In genomic region chr8:84664566-84665384, GRCm38 (mm10) we compare ENCODE assay signal across 8 mouse cellular contexts. TPM values are rescaled to one million over a fixed set of nuclear protein-coding genes. Genes with fewer than 3 reads are reported as not detected.
A peak's percentile ranks its signal among the peaks of the same experiment; 100 is the strongest.
DNase-seq lines count a peak whose midpoint lies in the region; ATAC-seq lines count a peak whose summit lies in the region.

No protein-coding gene starts in this region.

- H3K4me2 ChIP-seq in forebrain, embryonic 14.5 days (ENCODE audit: low read length), result peak overlapping the region; percentile 92
- peak overlapping the region; percentile 99 for H3K4me2 ChIP-seq in liver, embryonic 15.5 days
- peak overlapping the region; percentile 90 for H3K4me2 ChIP-seq in neural tube, embryonic 11.5 days (ENCODE audit: low read depth)
- peak overlapping the region; percentile 78 for H3K4me2 ChIP-seq in stomach, embryonic 15.5 days

- peak overlapping the region; percentile 69 for H3K4me3 ChIP-seq in forebrain, embryonic 14.5 days (ENCODE audit: low read depth, low read length)
- H3K4me3 ChIP-seq in liver, embryonic 15.5 days (replicated peaks), result peak overlapping the region; percentile 76
- peak overlapping the region; percentile 91 for H3K4me3 ChIP-seq in neural tube, embryonic 11.5 days (ENCODE audit: low read depth, low read length)
- H3K4me3 ChIP-seq in stomach, embryonic 15.5 days (replicated peaks), result peak overlapping the region; percentile 89

- H3K4me1 ChIP-seq in forebrain, embryonic 14.5 days (ENCODE audit: control insufficient read depth, insufficient read depth, low read length), result peaks cover 34% of the 10 kb centered on the region
- H3K4me1 ChIP-seq in liver, embryonic 15.5 days (replicated peaks), result peaks cover 76% of the 10 kb centered on the region
- H3K4me1 ChIP-seq in neural tube, embryonic 11.5 days (ENCODE audit: control insufficient read depth, insufficient read depth, low read length), result peaks cover 16% of the 10 kb centered on the region
- H3K4me1 ChIP-seq in stomach, embryonic 15.5 days, result peaks cover 13% of the 10 kb centered on the region

- no peaks in the 10 kb centered on the region for H3K9me3 ChIP-seq in forebrain, embryonic 14.5 days (replicated peaks; ENCODE audit: control insufficient read depth, low read length)
- no peaks in the 10 kb centered on the region for H3K9me3 ChIP-seq in liver, embryonic 15.5 days (replicated peaks)
- no peaks in the 10 kb centered on the region for H3K9me3 ChIP-seq in neural tube, embryonic 11.5 days (ENCODE audit: control insufficient read depth, low read length)
- H3K9me3 ChIP-seq in stomach, embryonic 15.5 days, result no peaks in the 10 kb centered on the region

- H3K27me3 ChIP-seq in forebrain, embryonic 14.5 days (replicated peaks; ENCODE audit: control insufficient read depth, insufficient read depth, low read length), result no peaks in the 10 kb centered on the region
- no peaks in the 10 kb centered on the region for H3K27me3 ChIP-seq in liver, embryonic 15.5 days
- no peaks in the 10 kb centered on the region for H3K27me3 ChIP-seq in neural tube, embryonic 11.5 days (ENCODE audit: control insufficient read depth, insufficient read depth, low read length)
- H3K27me3 ChIP-seq in stomach, embryonic 15.5 days (replicated peaks), result no peaks in the 10 kb centered on the region

- peak overlapping the region; percentile 90 for H3K27ac ChIP-seq in forebrain, embryonic 14.5 days (ENCODE audit: low read depth, low read length)
- peak overlapping the region; percentile 96 for H3K27ac ChIP-seq in liver, embryonic 15.5 days (replicated peaks)
- peak overlapping the region; percentile 84 for H3K27ac ChIP-seq in neural tube, embryonic 11.5 days (ENCODE audit: low read depth, low read length)
- H3K27ac ChIP-seq in stomach, embryonic 15.5 days, result peak overlapping the region; percentile 99

- intact Hi-C loops in heart, postnatal 10 days (cut with DNase I), result loop anchor here (1.0 to 5.0 kb wide), 3 partner anchors 23 to 462 kb away; partner anchors contain the start of genes Junb and Nacc1

- H3K9ac ChIP-seq in forebrain, embryonic 14.5 days (ENCODE audit: low read length), result peak overlapping the region; percentile 84
- peak overlapping the region; percentile 84 for H3K9ac ChIP-seq in liver, embryonic 15.5 days
- H3K9ac ChIP-seq in neural tube, embryonic 11.5 days (ENCODE audit: low read length), result peak overlapping the region; percentile 76
- H3K9ac ChIP-seq in stomach, embryonic 15.5 days, result peak overlapping the region; percentile 66

- peak; percentile 43 to 51 for DNase-seq in CD8-positive naive resting alpha-beta T cell, adult 2 months (ENCODE audit: low read depth in 2 of 2, low spot score in 2 of 2)
- DNase-seq in forebrain, embryonic 14.5 days (ENCODE audit: low spot score), result peak; percentile 90
- peak; percentile 85 to 88 for DNase-seq in heart, postnatal 10 days
- DNase-seq in kidney, postnatal 4 days, result peak; percentile 85 to 91
- peak; percentile 86 for DNase-seq in neural tube, embryonic 11.5 days (ENCODE audit: low spot score)

- H3K36me3 ChIP-seq in forebrain, embryonic 14.5 days (ENCODE audit: control insufficient read depth, insufficient read depth, low read length), result peaks cover 11% of the 10 kb centered on the region; the same call in 1 of the 2 replicates
- no peaks in the 10 kb centered on the region for H3K36me3 ChIP-seq in liver, embryonic 15.5 days (replicated peaks)
- no peaks in the 10 kb centered on the region for H3K36me3 ChIP-seq in neural tube, embryonic 11.5 days (ENCODE audit: control insufficient read depth, insufficient read depth, low read length)
- H3K36me3 ChIP-seq in stomach, embryonic 15.5 days, result peaks cover 7% of the 10 kb centered on the region; the same call in 1 of the 2 replicates

- ATAC-seq in cerebellum, adult (ENCODE audit: insufficient number of reproducible peaks, low FRiP score, low TSS enrichment), result peak; percentile 62; the same call in 1 of the 2 replicates
- peak; percentile 51 for ATAC-seq in forebrain, embryonic 14.5 days
- ATAC-seq in liver, embryonic 15.5 days (ENCODE audit: insufficient read depth), result peak; percentile 37
- ATAC-seq in neural tube, embryonic 11.5 days (ENCODE audit: insufficient read depth, low FRiP score, low TSS enrichment), result peak; percentile 32; the same call in 1 of the 2 replicates
- peak; percentile 32; the same call in 1 of the 2 replicates for ATAC-seq in stomach, embryonic 15.5 days (ENCODE audit: insufficient read depth, low FRiP score, low read depth)

- under 1% methylated on average over 29 of the region's 29 CpGs for WGBS in forebrain, embryonic 14.5 days
- under 1% methylated on average over 29 of the region's 29 CpGs for WGBS in liver, embryonic 15.5 days (ENCODE audit: insufficient replicate concordance)
- WGBS in neural tube, embryonic 11.5 days, result under 1% methylated on average over 29 of the region's 29 CpGs
- WGBS in stomach, embryonic 15.5 days, result 1% methylated on average over 29 of the region's 29 CpGs

RNA-seq across cellular contexts. Expression of gene Ier2, which starts 2.1 kb away (rescaled TPM):
- 26.5 and 29.3 TPM in 2 replicates for polyA plus RNA-seq in forebrain, embryonic 14.5 days (2014; fragmentation: Nextera tagmentation; extraction: Ambion mirVana)
- 10 to 100 TPM; 30.8 to 31.4 TPM for total RNA-seq in heart, postnatal 10 days (2021)
- polyA plus RNA-seq in liver, embryonic 15.5 days (2015; fragmentation: Nextera tagmentation; extraction: Ambion mirVana), result 22.8 and 23.1 TPM in 2 replicates
- 71.6 and 79.4 TPM in 2 replicates for polyA plus RNA-seq in neural tube, embryonic 11.5 days (2014; fragmentation: Nextera tagmentation; extraction: Ambion mirVana)
- polyA plus RNA-seq in stomach, embryonic 15.5 days (2015; fragmentation: Nextera tagmentation; extraction: Ambion mirVana), result 86.4 and 90.3 TPM in 2 replicates

RNA-seq across cellular contexts. Expression of gene Trmt1, which starts 21.3 kb away (rescaled TPM):
- polyA plus RNA-seq in forebrain, embryonic 14.5 days (2014; fragmentation: Nextera tagmentation; extraction: Ambion mirVana), result 47.8 and 52.3 TPM in 2 replicates
- total RNA-seq in heart, postnatal 10 days (2021), result 10 to 100 TPM; 40.3 to 40.6 TPM
- 27.9 and 36.1 TPM in 2 replicates for polyA plus RNA-seq in liver, embryonic 15.5 days (2015; fragmentation: Nextera tagmentation; extraction: Ambion mirVana)
- polyA plus RNA-seq in neural tube, embryonic 11.5 days (2014; fragmentation: Nextera tagmentation; extraction: Ambion mirVana), result 60.4 and 60.6 TPM in 2 replicates
- polyA plus RNA-seq in stomach, embryonic 15.5 days (2015; fragmentation: Nextera tagmentation; extraction: Ambion mirVana), result 56.2 and 63.9 TPM in 2 replicates

RNA-seq across cellular contexts. Expression of gene Nacc1, which starts 22.9 kb away (rescaled TPM):
- polyA plus RNA-seq in forebrain, embryonic 14.5 days (2014; fragmentation: Nextera tagmentation; extraction: Ambion mirVana), result 17.0 and 17.6 TPM in 2 replicates
- 10 to 100 TPM; 50.2 TPM for total RNA-seq in heart, postnatal 10 days (2021)
- polyA plus RNA-seq in liver, embryonic 15.5 days (2015; fragmentation: Nextera tagmentation; extraction: Ambion mirVana), result 6.2 and 7.2 TPM in 2 replicates
- 26.2 and 27.0 TPM in 2 replicates for polyA plus RNA-seq in neural tube, embryonic 11.5 days (2014; fragmentation: Nextera tagmentation; extraction: Ambion mirVana)
- 15.8 and 17.4 TPM in 2 replicates for polyA plus RNA-seq in stomach, embryonic 15.5 days (2015; fragmentation: Nextera tagmentation; extraction: Ambion mirVana)

RNA-seq across cellular contexts. Expression of gene Lyl1, which starts 36.5 kb away (rescaled TPM):
- polyA plus RNA-seq in forebrain, embryonic 14.5 days (2014; fragmentation: Nextera tagmentation; extraction: Ambion mirVana), result 2.9 and 3.8 TPM in 2 replicates
- total RNA-seq in heart, postnatal 10 days (2021), result 1 to 10 TPM; 8.4 to 9.1 TPM
- polyA plus RNA-seq in liver, embryonic 15.5 days (2015; fragmentation: Nextera tagmentation; extraction: Ambion mirVana), result 55.3 and 58.3 TPM in 2 replicates
- 4.6 and 5.3 TPM in 2 replicates for polyA plus RNA-seq in neural tube, embryonic 11.5 days (2014; fragmentation: Nextera tagmentation; extraction: Ambion mirVana)
- polyA plus RNA-seq in stomach, embryonic 15.5 days (2015; fragmentation: Nextera tagmentation; extraction: Ambion mirVana), result 7.1 and 9.7 TPM in 2 replicates

RNA-seq across cellular contexts. Expression of gene G430095P16Rik, which starts 58.0 kb away (rescaled TPM):
- 1.5 and 1.7 TPM in 2 replicates for polyA plus RNA-seq in forebrain, embryonic 14.5 days (2014; fragmentation: Nextera tagmentation; extraction: Ambion mirVana)
- total RNA-seq in heart, postnatal 10 days (2021), result under 1 TPM; 0.50 to 0.89 TPM
- polyA plus RNA-seq in liver, embryonic 15.5 days (2015; fragmentation: Nextera tagmentation; extraction: Ambion mirVana), result 8.1 and 8.7 TPM in 2 replicates
- polyA plus RNA-seq in neural tube, embryonic 11.5 days (2014; fragmentation: Nextera tagmentation; extraction: Ambion mirVana), result 0.84 and 1.8 TPM in 2 replicates
- polyA plus RNA-seq in stomach, embryonic 15.5 days (2015; fragmentation: Nextera tagmentation; extraction: Ambion mirVana), result 3.5 and 4.1 TPM in 2 replicates

Comparison
In these comparisons a context has a peak if more than half of its experiments do, and no peak if none do; other contexts are left out.
1. Peak in every context shown above with its lines: DNase-seq, ATAC-seq, H3K4me3 ChIP-seq and H3K27ac ChIP-seq.